Mouse (Mus musculus) midbrain, embryonic 16.5 days (tissue): ENCODE data around the gene Gigyf2. TPM values are rescaled to one million over a fixed set of nuclear protein-coding genes. Genes with fewer than 3 reads are reported as not detected.
A peak's percentile ranks its signal among the peaks of the same experiment; 100 is the strongest.
"Not testable (repeated sequence)": the region's sequence is repeated elsewhere in the genome, so short reads cannot be mapped to it uniquely, and the experiment has no call there.

Experiments used
- ATAC-seq: fragments of 200-750 bp; cut with Nextera tagmentation; 2 replicates; pipeline ENCODE4 v1.8.0; 2017; ENCODE audit warnings: moderate TSS enrichment
- H3K27ac ChIP-seq: fragments of 300-500 bp; sonication (generic); 2 replicates; pipeline ENCODE4 v1.5.1; 2014; ENCODE audit warnings: mild to moderate bottlenecking, low read length, mixed read lengths
- H3K27me3 ChIP-seq: fragments of 300-500 bp; sonication (generic); 2 replicates; pipeline ENCODE4 v1.6.1; 2014; ENCODE audit warnings: low read depth, low read length, mixed read lengths; ENCODE audit not compliant: control insufficient read depth, insufficient read depth
- H3K36me3 ChIP-seq: fragments of 300-500 bp; sonication (generic); 2 replicates; pipeline ENCODE4 v1.6.1; 2014; ENCODE audit warnings: mild to moderate bottlenecking, low read length, moderate library complexity, mixed read lengths; ENCODE audit not compliant: control insufficient read depth, insufficient read depth
- H3K4me1 ChIP-seq: fragments of 300-500 bp; sonication (generic); 2 replicates; pipeline ENCODE4 v1.6.1; 2014; ENCODE audit warnings: mild to moderate bottlenecking, low read length, mixed read lengths; ENCODE audit not compliant: control insufficient read depth, insufficient read depth
- H3K4me2 ChIP-seq: fragments of 300-500 bp; sonication (generic); 2 replicates; pipeline ENCODE4 v1.6.1; 2014; ENCODE audit warnings: mild to moderate bottlenecking, low read length, mixed read lengths
- H3K4me3 ChIP-seq: fragments of 300-500 bp; sonication (generic); 2 replicates; pipeline ENCODE4 v1.5.1; 2014; ENCODE audit warnings: low read depth, mild to moderate bottlenecking, low read length, moderate library complexity, mixed read lengths
- H3K9ac ChIP-seq: fragments of 300-500 bp; sonication (generic); 2 replicates; pipeline ENCODE4 v1.6.1; 2014; ENCODE audit warnings: low read depth, low read length, mixed read lengths
- H3K9me3 ChIP-seq: fragments of 300-500 bp; sonication (generic); replicated peaks from 2 replicates; pipeline ENCODE4 v1.6.1; 2014; ENCODE audit warnings: mild to moderate bottlenecking, low read length, mixed read lengths; ENCODE audit not compliant: control insufficient read depth, poor library complexity, severe bottlenecking
- WGBS: fragments of 180-500 bp; shearing (Covaris S2); extraction: QIAGEN DNeasy Blood & Tissue Kit; methylation state at CpG from one replicate; pipeline ENCODE4 v1.1.7; 2014; 5-methylcytosine and 5-hydroxymethylcytosine counted together
- polyA plus RNA-seq: library from polyadenylated mRNA; unstranded; fragments of >200 nt; fragmentation: Nextera tagmentation; extraction: Ambion mirVana; gene quantifications from 2 replicates; pipeline ENCODE4 v1.2.1, GENCODE M21; 2015

Gene Gigyf2
- polyA plus RNA-seq, 1 experiment from 2014 or later, result 66.4 TPM

- no peak overlapping the region for H3K27ac ChIP-seq
- H3K4me2 ChIP-seq, result no peak overlapping the region
- ATAC-seq, result no peak
- 96% methylated on average over 1 of the region's 1 CpGs for WGBS
- H3K36me3 ChIP-seq, result no peaks in the 10 kb centered on the region; the same call in 1 of the 2 replicates
- H3K4me3 ChIP-seq, result no peak overlapping the region
- no peaks in the 10 kb centered on the region for H3K9me3 ChIP-seq
- H3K9ac ChIP-seq, result no peak overlapping the region
- no peaks in the 10 kb centered on the region for H3K27me3 ChIP-seq
- H3K4me1 ChIP-seq, result no peaks in the 10 kb centered on the region
Observed at GRCm38 (mm10) chr1:87456425-87456824, 129.6 kb downstream of the Gigyf2 start.

GRCm38 (mm10) chr1:87458045-87458444 is 131.2 kb downstream of the Gigyf2 start:
- Histone ChIP-seq H3K4me2 (no peak overlapping the region), H3K36me3 (no peaks in the 10 kb centered on the region), H3K27me3 (no peaks in the 10 kb centered on the region), H3K4me1 (no peaks in the 10 kb centered on the region), H3K27ac (no peak overlapping the region), H3K9me3 (no peaks in the 10 kb centered on the region), H3K9ac (no peak overlapping the region), H3K4me3 (no peak overlapping the region)
- ATAC-seq, result no peak
- WGBS, result 84% methylated on average over 4 of the region's 4 CpGs

- ATAC-seq, H3K4me2 ChIP-seq, H3K4me1 ChIP-seq, H3K9me3 ChIP-seq, H3K4me3 ChIP-seq, H3K27ac ChIP-seq, H3K9ac ChIP-seq, H3K27me3 ChIP-seq, H3K36me3 ChIP-seq: not testable (repeated sequence)
- 91% methylated on average over 5 of the region's 7 CpGs for WGBS
Observed at GRCm38 (mm10) chr1:87459856-87460255, 133.1 kb downstream of the Gigyf2 start.

- no peak overlapping the region for H3K9ac ChIP-seq
- 88% methylated on average over 9 of the region's 9 CpGs for WGBS
- no peaks in the 10 kb centered on the region for H3K4me1 ChIP-seq
- H3K9me3 ChIP-seq, result no peaks in the 10 kb centered on the region
- no peaks in the 10 kb centered on the region for H3K36me3 ChIP-seq
- no peak overlapping the region for H3K4me2 ChIP-seq
- ATAC-seq, result no peak
- no peak overlapping the region for H3K27ac ChIP-seq
- H3K27me3 ChIP-seq, result no peaks in the 10 kb centered on the region
- no peak overlapping the region for H3K4me3 ChIP-seq
Observed at GRCm38 (mm10) chr1:87467469-87467868, 140.7 kb downstream of the Gigyf2 start.

- Histone ChIP-seq H3K4me1 (no peaks in the 10 kb centered on the region), H3K9ac (no peak overlapping the region), H3K4me2 (no peak overlapping the region), H3K36me3 (no peaks in the 10 kb centered on the region), H3K27me3 (no peaks in the 10 kb centered on the region), H3K4me3 (no peak overlapping the region), H3K9me3 (no peaks in the 10 kb centered on the region), H3K27ac (no peak overlapping the region)
- 77% methylated on average over 6 of the region's 6 CpGs for WGBS
- no peak for ATAC-seq
Observed at GRCm38 (mm10) chr1:87468321-87468720, 141.5 kb downstream of the Gigyf2 start.

GRCm38 (mm10) chr1:87469971-87470370 is 143.2 kb downstream of the Gigyf2 start, which contains the start of gene Snorc:
Snorc (plus strand) TSS chr1:87470271.
- H3K36me3 ChIP-seq, H3K9ac ChIP-seq, ATAC-seq, H3K4me1 ChIP-seq, H3K4me3 ChIP-seq, H3K27ac ChIP-seq, H3K9me3 ChIP-seq, H3K27me3 ChIP-seq, H3K4me2 ChIP-seq: not testable (repeated sequence)
- 27% methylated on average over 6 of the region's 10 CpGs for WGBS

GRCm38 (mm10) chr1:87471914-87472313 is 145.1 kb downstream of the Gigyf2 start:
- 83% methylated on average over 7 of the region's 7 CpGs for WGBS
- Histone ChIP-seq H3K4me2 (no peak overlapping the region), H3K27ac (no peak overlapping the region), H3K9me3 (no peaks in the 10 kb centered on the region), H3K36me3 (no peaks in the 10 kb centered on the region), H3K4me3 (no peak overlapping the region), H3K27me3 (no peaks in the 10 kb centered on the region), H3K4me1 (peaks cover 8% of the 10 kb centered on the region), H3K9ac (no peak overlapping the region)
- no peak for ATAC-seq

- H3K9me3 ChIP-seq, result no peaks in the 10 kb centered on the region
- H3K4me1 ChIP-seq, result peaks cover 8% of the 10 kb centered on the region
- no peak overlapping the region for H3K27ac ChIP-seq
- no peak overlapping the region for H3K4me2 ChIP-seq
- H3K36me3 ChIP-seq, result no peaks in the 10 kb centered on the region
- no peaks in the 10 kb centered on the region for H3K27me3 ChIP-seq
- no peak overlapping the region for H3K4me3 ChIP-seq
- ATAC-seq, result no peak
- no peak overlapping the region for H3K9ac ChIP-seq
- 86% methylated on average over 7 of the region's 7 CpGs for WGBS
Observed at GRCm38 (mm10) chr1:87472576-87472975, 145.8 kb downstream of the Gigyf2 start.

GRCm38 (mm10) chr1:87475076-87475895 is 148.5 kb downstream of the Gigyf2 start:
- H3K4me3 ChIP-seq, result peak overlapping the region; percentile 40
- H3K36me3 ChIP-seq, result no peaks in the 10 kb centered on the region
- peak; percentile 72 for ATAC-seq
- H3K9ac ChIP-seq, result peak overlapping the region; percentile 61
- H3K27ac ChIP-seq, result no peak overlapping the region
- peaks cover 8% of the 10 kb centered on the region for H3K4me1 ChIP-seq
- H3K27me3 ChIP-seq, result no peaks in the 10 kb centered on the region
- H3K9me3 ChIP-seq, result no peaks in the 10 kb centered on the region
- H3K4me2 ChIP-seq, result peak overlapping the region; percentile 87
- WGBS, result 1% methylated on average over 40 of the region's 42 CpGs
